Mouse (Mus musculus) fibroblast of lung, adult 2 months (primary cell): Measurements from ENCODE around the gene Afg1l.
A peak's percentile ranks its signal among the peaks of the same experiment; 100 is the strongest.

Experiments used
- DNase-seq: peaks from one replicate; pipeline ENCODE4 v3.0.0-alpha.2; 2011; ENCODE audit warnings: low read depth

The Afg1l gene

GRCm38 (mm10) chr10:42383708-42384107 lies 94.7 kb downstream of the Afg1l start:
- DNase-seq = no peak

GRCm38 (mm10) chr10:42364216-42364615 lies 114.1 kb downstream of the Afg1l start:
- DNase-seq = no peak

DNA sequence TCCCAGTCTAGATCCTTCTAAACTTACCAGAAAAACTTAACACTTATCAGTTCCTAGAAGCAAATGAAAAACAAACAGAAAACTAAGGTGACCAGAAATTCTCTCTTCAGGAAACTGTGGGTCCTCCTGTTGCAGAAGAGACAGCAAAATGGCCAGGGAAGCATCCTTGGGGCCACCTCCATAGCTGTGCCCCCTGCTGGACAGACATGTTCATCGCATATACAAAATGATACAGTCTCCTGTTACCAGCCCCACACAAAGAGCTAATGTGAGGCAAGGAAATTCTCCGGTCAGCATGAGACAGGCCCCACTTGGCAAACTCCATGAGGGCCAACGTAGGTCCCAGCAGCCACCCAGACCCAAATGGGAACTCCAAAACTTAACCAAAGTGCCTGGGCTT lies 122.4 kb downstream of the Afg1l start:
- no peak for DNase-seq

DNA sequence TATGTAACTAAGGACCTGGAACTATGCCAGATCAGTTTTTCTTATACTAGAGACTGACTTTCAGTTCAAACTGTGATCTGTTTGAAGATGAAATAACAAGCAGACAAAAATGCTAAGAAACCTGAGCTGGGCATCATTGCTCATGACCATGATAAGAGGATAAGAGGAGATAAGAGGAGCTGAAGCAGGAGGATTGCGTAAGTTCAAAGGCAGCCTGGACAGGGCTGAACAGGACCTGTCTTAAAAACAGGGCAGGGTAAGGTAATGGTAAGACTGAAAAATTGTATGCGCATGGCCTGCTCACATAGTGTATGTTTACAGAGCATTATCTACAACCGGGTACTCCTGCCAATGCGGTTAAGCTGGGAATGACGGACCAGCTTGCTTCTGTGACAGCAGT lies 130.4 kb downstream of the Afg1l start:
- no peak for DNase-seq

DNA sequence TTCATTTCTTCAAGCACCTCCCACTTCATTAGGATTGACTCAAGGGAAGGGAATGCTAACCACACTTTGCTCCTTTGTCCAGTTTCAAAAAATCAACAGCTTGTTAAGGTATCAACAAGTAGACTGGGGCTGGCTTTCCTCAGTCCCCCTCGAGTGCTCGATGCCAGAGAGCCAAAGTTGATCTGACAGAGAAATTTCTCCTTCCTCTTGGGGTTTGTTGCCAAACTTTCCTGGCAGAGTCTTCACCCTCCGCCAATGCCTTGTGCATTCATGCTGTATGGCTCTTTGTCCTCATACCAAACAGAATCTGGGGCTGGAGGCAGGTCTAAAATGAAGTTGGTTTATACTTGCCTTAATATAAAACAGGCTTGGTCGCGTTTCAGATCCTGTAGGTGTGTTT lies 131.2 kb downstream of the Afg1l start:
- peak; percentile 78 for DNase-seq

DNA sequence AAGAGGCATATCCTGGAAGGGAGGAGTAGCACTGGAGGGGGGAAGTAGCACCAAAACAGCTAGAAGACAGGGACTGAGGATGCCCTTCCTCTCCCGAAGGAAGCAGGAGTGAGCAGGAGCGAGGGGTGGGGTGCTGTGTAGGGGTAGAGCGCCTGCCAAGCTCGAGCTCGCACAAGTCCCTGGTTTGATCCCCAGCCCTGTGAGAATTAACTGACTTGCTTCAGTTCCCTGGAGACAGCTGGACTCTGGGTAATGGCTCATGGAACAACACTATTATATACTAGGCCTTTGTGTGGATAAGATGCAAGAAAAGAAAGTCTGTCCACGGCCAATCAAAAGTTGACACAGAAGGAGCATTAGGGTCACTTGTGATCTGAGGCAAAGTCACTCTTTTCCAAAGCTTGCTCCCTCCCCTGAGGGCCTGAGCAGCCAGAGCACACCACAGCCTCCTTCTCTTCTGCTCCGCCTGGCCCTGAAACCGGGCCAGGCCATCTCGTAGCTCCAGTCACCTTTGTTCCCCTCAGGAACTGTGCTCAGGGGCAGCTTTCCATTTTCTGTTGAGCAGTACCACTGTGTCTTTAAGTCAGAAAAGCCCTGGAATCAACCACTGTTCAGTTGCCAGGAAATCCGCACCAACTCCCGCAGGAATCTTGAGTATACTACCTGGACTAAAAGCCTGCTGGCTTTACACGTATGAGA lies 132.0 kb downstream of the Afg1l start:
- DNase-seq = peak; percentile 20

DNA sequence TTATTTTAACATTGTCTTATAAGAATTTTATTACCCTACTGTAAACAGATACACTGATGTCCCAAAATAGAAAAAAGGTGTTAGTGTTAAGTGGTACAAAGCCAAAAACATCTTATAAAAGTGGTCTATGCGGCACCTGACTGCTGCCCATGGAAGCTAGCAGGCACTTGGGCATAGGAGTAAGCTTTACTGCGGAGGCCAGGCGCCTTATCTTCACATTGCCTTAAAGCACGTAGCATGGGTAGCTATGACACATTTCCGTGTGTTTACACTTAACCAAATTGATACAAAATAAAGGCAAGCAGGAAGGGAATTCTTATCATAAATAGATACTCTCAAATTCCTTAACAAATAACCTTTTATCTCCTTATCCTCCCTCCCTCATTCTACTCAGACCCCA lies 135.7 kb downstream of the Afg1l start:
- no peak for DNase-seq

GRCm38 (mm10) chr10:42341815-42342457 lies 136.4 kb downstream of the Afg1l start:
- DNase-seq = no peak

DNA sequence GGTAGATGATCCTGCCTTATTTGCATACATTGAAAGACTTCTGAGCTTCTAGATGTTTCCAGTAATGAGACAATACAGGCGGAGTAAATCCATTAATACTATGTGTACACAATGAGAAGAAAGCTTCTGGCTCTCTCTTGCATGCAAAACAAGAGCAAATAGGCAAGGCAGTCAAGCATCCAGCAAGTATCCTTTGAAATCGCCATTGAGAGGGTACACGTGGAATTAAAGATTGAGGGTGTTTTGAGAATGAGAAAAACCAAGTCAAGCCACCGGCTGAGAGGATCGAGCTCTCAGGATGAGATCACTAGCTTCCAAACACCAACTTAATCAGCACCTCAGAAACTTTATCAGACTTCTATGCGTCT lies 138.0 kb downstream of the Afg1l start:
- no peak for DNase-seq

- DNase-seq = no peak
These were observed 138.5 kb downstream of the Afg1l start for GRCm38 (mm10) chr10:42339773-42340425.

DNA sequence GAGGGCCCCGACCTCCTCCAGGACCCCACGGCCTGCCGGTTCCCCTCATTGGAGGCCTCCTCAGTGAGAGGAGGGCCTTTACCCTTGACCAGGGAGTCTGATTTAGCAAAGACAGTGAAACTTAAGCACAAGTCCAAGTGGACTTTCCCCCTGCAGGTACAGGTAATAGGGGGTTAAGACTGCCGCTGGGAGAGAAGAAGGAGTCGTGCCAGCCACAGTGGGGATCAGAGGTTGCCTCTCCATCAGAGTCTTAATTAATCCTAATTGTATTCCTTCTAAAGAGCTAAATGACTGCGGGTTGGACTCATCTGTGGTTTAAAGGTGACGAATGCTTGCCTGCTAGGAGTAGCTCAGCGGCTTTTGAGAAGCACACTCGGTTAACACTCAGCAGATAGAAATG lies 139.9 kb downstream of the Afg1l start:
- no peak for DNase-seq

GRCm38 (mm10) chr10:42327576-42327975 lies 150.8 kb downstream of the Afg1l start:
- no peak for DNase-seq

GRCm38 (mm10) chr10:42325305-42325704 lies 153.1 kb downstream of the Afg1l start:
- no peak for DNase-seq

GRCm38 (mm10) chr10:42323978-42324377 lies 154.4 kb downstream of the Afg1l start:
- no peak for DNase-seq

GRCm38 (mm10) chr10:42313222-42313786 lies 165.1 kb downstream of the Afg1l start:
- DNase-seq = no peak

DNA sequence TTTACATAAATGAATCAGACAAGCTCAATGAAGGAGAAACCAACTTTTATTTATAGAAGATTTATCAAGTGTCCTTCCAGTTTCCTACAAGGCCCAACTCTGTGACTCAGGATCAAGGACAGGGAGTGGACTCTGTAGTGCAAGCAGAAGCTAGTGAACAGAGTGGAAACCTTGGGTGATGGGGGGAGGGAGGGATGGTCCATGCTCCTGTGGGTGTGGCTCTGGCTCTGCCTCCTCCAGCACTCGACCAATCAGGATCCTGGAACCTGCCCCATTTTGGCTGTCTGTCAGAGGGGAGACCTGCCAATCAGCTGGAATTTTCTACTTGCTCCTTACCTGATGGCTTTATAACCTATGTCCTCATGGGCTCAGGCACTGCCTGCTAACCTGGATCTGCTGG lies 165.8 kb downstream of the Afg1l start:
- DNase-seq = no peak

- DNase-seq = no peak
These were observed 169.7 kb downstream of the Afg1l start for GRCm38 (mm10) chr10:42308687-42308987.

GRCm38 (mm10) chr10:42307980-42308686 lies 170.2 kb downstream of the Afg1l start:
- peak; percentile 60 for DNase-seq

- no peak for DNase-seq
These were observed 171.9 kb downstream of the Afg1l start for GRCm38 (mm10) chr10:42306422-42306821.

DNA sequence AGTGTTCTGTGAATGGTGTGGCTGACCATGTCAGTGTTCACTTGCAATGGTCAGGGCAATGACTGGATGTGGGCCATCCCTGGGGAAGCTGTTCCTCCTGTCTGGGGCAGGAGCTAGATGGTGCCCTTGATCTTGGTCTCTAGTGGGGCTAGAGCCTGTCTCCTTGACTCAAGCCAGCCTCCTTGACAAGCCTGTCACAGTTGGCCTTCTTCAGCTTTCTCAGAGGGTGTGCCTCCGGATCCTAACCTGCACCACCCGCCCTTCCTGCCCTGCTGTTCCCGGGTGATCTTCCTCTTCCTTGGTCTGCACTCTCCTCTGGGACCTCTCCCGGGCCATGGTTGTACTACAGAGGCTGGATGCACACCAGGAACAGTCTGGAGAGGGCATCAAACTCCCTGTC lies 177.6 kb downstream of the Afg1l start:
- DNase-seq = no peak

DNA sequence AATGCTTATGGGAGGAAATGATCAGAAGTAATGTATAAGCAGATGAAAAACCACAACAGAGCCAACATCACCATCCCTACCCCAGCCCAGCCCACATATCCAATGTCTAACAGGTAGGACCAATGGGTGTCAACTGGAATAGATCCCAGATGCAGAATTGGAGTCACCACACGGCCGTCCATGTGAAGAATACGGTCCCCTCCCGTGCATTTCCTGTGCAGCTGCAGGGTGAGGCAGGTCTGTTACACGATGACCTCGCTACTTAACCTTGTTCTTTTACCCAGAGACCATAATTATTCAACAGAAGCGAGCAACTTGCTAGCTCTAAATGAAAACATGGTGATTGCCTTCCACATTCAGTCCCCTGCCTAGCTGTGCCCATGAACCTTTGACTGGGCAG lies 178.4 kb downstream of the Afg1l start:
- no peak for DNase-seq

DNA sequence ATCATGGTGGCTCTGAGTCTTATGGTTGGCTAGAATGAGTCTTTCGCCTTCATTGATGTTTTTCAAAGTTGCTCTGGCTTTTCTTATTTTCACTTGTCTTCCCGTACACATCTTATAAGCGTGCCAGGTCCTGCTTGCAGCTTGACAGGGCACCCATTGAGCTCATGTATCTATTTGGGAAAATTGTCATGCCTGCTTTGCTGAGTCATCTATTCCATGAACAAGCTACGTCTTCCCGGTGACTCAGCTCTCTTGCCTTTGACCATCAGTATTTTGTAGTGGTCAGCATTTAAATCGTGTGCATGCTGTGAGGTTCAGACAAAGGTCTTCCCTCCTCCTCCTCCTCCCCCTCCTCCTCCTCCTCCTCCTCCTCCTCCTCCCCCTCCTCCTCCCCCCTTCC lies 178.9 kb downstream of the Afg1l start:
- no peak for DNase-seq

DNA sequence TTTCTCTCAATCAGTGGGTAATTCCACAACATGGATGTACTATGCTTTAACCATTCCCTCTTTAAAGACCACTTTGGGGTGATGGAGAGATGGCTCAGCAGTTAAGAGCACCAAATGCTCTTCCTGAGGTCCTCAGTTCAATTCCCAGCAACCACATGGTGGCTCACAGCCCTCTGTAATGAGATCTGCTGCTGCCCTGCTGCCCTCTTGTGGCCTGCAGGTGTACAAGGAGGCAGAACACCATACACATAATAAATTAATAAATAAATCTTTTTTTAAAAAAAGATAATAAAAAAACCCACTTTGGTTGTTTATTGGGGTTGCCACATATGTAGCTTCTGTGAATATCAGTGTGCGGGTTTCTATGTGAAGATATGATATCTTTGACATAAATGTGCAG lies 180.4 kb downstream of the Afg1l start:
- no peak for DNase-seq
